Mouse (Mus musculus): ENCODE data around the gene Rpe.

DNA sequence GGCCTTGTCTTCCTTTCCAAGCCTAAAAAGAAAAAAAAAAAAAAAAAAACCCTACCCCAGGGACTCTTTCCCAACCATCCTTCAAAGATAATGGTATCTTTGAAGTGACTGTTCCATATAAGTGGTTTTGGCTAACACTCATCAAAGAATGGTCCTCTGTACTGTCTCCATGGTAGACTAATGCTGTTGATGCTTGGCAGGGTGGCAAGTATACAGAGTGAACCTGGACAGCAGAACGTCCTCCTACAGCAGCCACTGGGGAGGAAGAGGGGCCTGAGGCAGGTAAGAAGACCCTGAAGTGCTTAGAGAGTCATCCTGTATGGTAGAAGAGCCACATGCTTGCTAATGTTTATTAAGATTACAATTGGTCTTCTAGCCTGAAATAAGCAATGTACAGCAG is 8.3 kb upstream of the Rpe start:
- no peak for TF ChIP-seq POLR2A (IDR thresholded peaks at IDR 0.05; ENCODE audit: insufficient read length, low read depth)
- TF ChIP-seq MYOG (IDR thresholded peaks at IDR 0.05; ENCODE audit: control insufficient read depth in 1 of 3, insufficient read depth in 1 of 3, insufficient read length in 2 of 3, low read depth in 2 of 3), result no peak
- TF ChIP-seq USF1 (IDR thresholded peaks at IDR 0.05; ENCODE audit: low read depth), result no peak
- TF ChIP-seq MAX (IDR thresholded peaks at IDR 0.05; ENCODE audit: low read depth), result no peak
